Mouse (Mus musculus): ENCODE results near the gene Mdfi.

The Mdfi gene

GRCm38 (mm10) chr17:47802806-47803205, 31.7 kb downstream of the Mdfi start:
- no peak for DNase-seq (ENCODE audit: low spot score in 2 of 2)

- no peak for DNase-seq (ENCODE audit: low spot score in 2 of 2)
Measured at GRCm38 (mm10) chr17:47797383-47797782, 37.1 kb downstream of the Mdfi start.

- DNase-seq (ENCODE audit: low spot score in 2 of 2), result no peak
Measured at GRCm38 (mm10) chr17:47796968-47797367, 37.5 kb downstream of the Mdfi start.

- DNase-seq (ENCODE audit: low spot score in 2 of 2), result no peak
Measured at GRCm38 (mm10) chr17:47796156-47796816, 38.2 kb downstream of the Mdfi start.

- DNase-seq (ENCODE audit: low spot score in 2 of 2), result peak in 1 of 2 experiments; percentile 41
Measured at GRCm38 (mm10) chr17:47795446-47795845, 39.0 kb downstream of the Mdfi start.

GRCm38 (mm10) chr17:47793377-47793776, 41.1 kb downstream of the Mdfi start:
- DNase-seq (ENCODE audit: low spot score in 2 of 2), result peak; percentile 69 to 77

- DNase-seq (ENCODE audit: low spot score in 2 of 2), result peak in 1 of 2 experiments; percentile 53
Measured at GRCm38 (mm10) chr17:47792098-47792863, 42.2 kb downstream of the Mdfi start.

GRCm38 (mm10) chr17:47788996-47789395, 45.5 kb downstream of the Mdfi start:
- DNase-seq (ENCODE audit: low spot score in 2 of 2), result no peak

GRCm38 (mm10) chr17:47788306-47788705, 46.2 kb downstream of the Mdfi start:
- no peak for DNase-seq (ENCODE audit: low spot score in 2 of 2)

- DNase-seq (ENCODE audit: low spot score in 2 of 2), result no peak
Measured at GRCm38 (mm10) chr17:47787632-47788031, 46.9 kb downstream of the Mdfi start.

GRCm38 (mm10) chr17:47784411-47784810, 50.1 kb downstream of the Mdfi start:
- no peak for DNase-seq (ENCODE audit: low spot score in 2 of 2)

- no peak for DNase-seq (ENCODE audit: low spot score in 2 of 2)
Measured at GRCm38 (mm10) chr17:47783445-47784223, 50.9 kb downstream of the Mdfi start.

- no peak for DNase-seq (ENCODE audit: low spot score in 2 of 2)
Measured at GRCm38 (mm10) chr17:47782486-47782885, 52.0 kb downstream of the Mdfi start.

- no peak for DNase-seq (ENCODE audit: low spot score in 2 of 2)
Measured at GRCm38 (mm10) chr17:47780470-47780869, 54.0 kb downstream of the Mdfi start.

- DNase-seq (ENCODE audit: low spot score in 2 of 2), result no peak
Measured at GRCm38 (mm10) chr17:47777141-47777540, 57.4 kb downstream of the Mdfi start.

- no peak for DNase-seq (ENCODE audit: low spot score in 2 of 2)
Measured at GRCm38 (mm10) chr17:47773604-47774003, 60.9 kb downstream of the Mdfi start.

- no peak for DNase-seq (ENCODE audit: low spot score in 2 of 2)
Measured at GRCm38 (mm10) chr17:47769389-47770299, 64.8 kb downstream of the Mdfi start.

GRCm38 (mm10) chr17:47768707-47769276, 65.7 kb downstream of the Mdfi start:
- DNase-seq (ENCODE audit: low spot score in 2 of 2), result peak in 1 of 2 experiments; percentile 48

GRCm38 (mm10) chr17:47767456-47768141, 66.9 kb downstream of the Mdfi start:
- DNase-seq (ENCODE audit: low spot score in 2 of 2), result no peak

- DNase-seq (ENCODE audit: low spot score in 2 of 2), result no peak
Measured at GRCm38 (mm10) chr17:47767081-47767455, 67.4 kb downstream of the Mdfi start.
